In genomic region chr5:148590603-148591447, GRCm38 (mm10) we compare ENCODE assay signal across 20 mouse cellular contexts. TPM values are rescaled to one million over a fixed set of nuclear protein-coding genes. Genes with fewer than 3 reads are reported as not detected.
A peak's percentile ranks its signal among the peaks of the same experiment; 100 is the strongest.
DNase-seq lines count a peak whose midpoint lies in the region; ATAC-seq and TF ChIP-seq lines count a peak whose summit lies in the region.
"Had no signal": no experiment of that assay in that cellular context is flagged by ENCODE, and none has a peak within 500 bp of the region (broad histone marks: within the 10 kb centered on the region; RNA-seq: fewer than 3 reads in every experiment).

No protein-coding gene starts in this region.

- H3K27ac ChIP-seq in lung, embryonic 14.5 days (ENCODE audit: low read depth) = no peak overlapping the region
- no peak overlapping the region for H3K27ac ChIP-seq in lung, postnatal 0 days (ENCODE audit: low read length)
- H3K27ac ChIP-seq in limb, embryonic 11.5 days (replicated peaks; ENCODE audit: low read depth, low read length) = no peak overlapping the region
- H3K27ac ChIP-seq: forebrain, embryonic 13.5 days; macrophage; midbrain, embryonic 13.5 days had no signal

- no peaks in the 10 kb centered on the region for H3K27me3 ChIP-seq in lung, embryonic 14.5 days (ENCODE audit: insufficient read depth, low read length)
- H3K27me3 ChIP-seq in lung, postnatal 0 days (replicated peaks; ENCODE audit: insufficient read depth, low read length) = no peaks in the 10 kb centered on the region
- no peaks in the 10 kb centered on the region for H3K27me3 ChIP-seq in limb, embryonic 11.5 days (ENCODE audit: control insufficient read depth, insufficient read depth, low read length)
- H3K27me3 ChIP-seq: forebrain, embryonic 13.5 days had no signal

- ATAC-seq in lung, embryonic 14.5 days (ENCODE audit: insufficient read depth) = no peak
- no peak for ATAC-seq in lung, postnatal 0 days
- ATAC-seq in limb, embryonic 11.5 days (ENCODE audit: insufficient number of reproducible peaks, low FRiP score, low TSS enrichment, low read depth) = peak; percentile 55; the same call in 1 of the 2 replicates
- ATAC-seq: forebrain, embryonic 13.5 days; liver, postnatal 0 days; midbrain, embryonic 13.5 days had no signal

- no peak for TF ChIP-seq EP300 in lung, postnatal 0 days (IDR thresholded peaks at IDR 0.05)

- no peak overlapping the region for H3K9ac ChIP-seq in lung, embryonic 14.5 days
- no peak overlapping the region for H3K9ac ChIP-seq in lung, postnatal 0 days (replicated peaks; ENCODE audit: low read depth)
- no peak overlapping the region for H3K9ac ChIP-seq in limb, embryonic 11.5 days (ENCODE audit: low read length)
- H3K9ac ChIP-seq: forebrain, embryonic 13.5 days; heart, embryonic 12.5 days; liver, postnatal 0 days; midbrain, embryonic 13.5 days had no signal

- TF ChIP-seq CTCF in lung, embryonic 14.5 days (IDR thresholded peaks at IDR 0.05; ENCODE audit: low read depth) = no peak
- no peak for TF ChIP-seq CTCF in lung, postnatal 0 days (IDR thresholded peaks at IDR 0.05)

- H3K4me2 ChIP-seq in lung, embryonic 14.5 days = 0 out of 2 replicates have a peak overlapping the region, but pooled peaks have one; percentile 12
- no peak overlapping the region for H3K4me2 ChIP-seq in lung, postnatal 0 days (replicated peaks; ENCODE audit: low read depth, low read length)
- H3K4me2 ChIP-seq in limb, embryonic 11.5 days (ENCODE audit: low read depth, severe bottlenecking) = no peak overlapping the region
- H3K4me2 ChIP-seq: forebrain, embryonic 13.5 days; heart, embryonic 12.5 days; midbrain, embryonic 13.5 days had no signal

- WGBS in lung, embryonic 14.5 days = 47% methylated on average over 20 of the region's 20 CpGs
- 56% methylated on average over 19 of the region's 20 CpGs for WGBS in lung, postnatal 0 days
- 47% methylated on average over 19 of the region's 20 CpGs for WGBS in limb, embryonic 11.5 days

- DNase-seq in lung, embryonic 14.5 days = no peak
- no peak for DNase-seq in lung, postnatal 0 days (ENCODE audit: low spot score)
- DNase-seq in ES-CJ7 (ENCODE audit: low read depth, low spot score) = peak; percentile 59
- DNase-seq in embryo, embryonic 9.5 days (ENCODE audit: extremely low spot score) = peak; percentile 55
- peak; percentile 42 for DNase-seq in limb, embryonic 11.5 days (ENCODE audit: low spot score)
- DNase-seq in ovary, postnatal 10 days (ENCODE audit: low spot score) = no peak
- no peak for DNase-seq in gastrocnemius, postnatal 25 days
- no peak for DNase-seq in left cerebral cortex, adult 9 months (ENCODE audit: low spot score in 2 of 2)
- DNase-seq: adrenal gland, adult 8-10 months; cerebellum, adult 11-12 months; cerebellum, postnatal 36 days; heart, postnatal 36 days; kidney, postnatal 10 days; liver; liver, postnatal 0 days; thymus, adult 2 months had no signal

- H3K4me3 ChIP-seq in lung, embryonic 14.5 days (ENCODE audit: low read depth, low read length) = no peak overlapping the region
- no peak overlapping the region for H3K4me3 ChIP-seq in lung, postnatal 0 days (ENCODE audit: low read depth, low read length)
- no peak overlapping the region for H3K4me3 ChIP-seq in limb, embryonic 11.5 days (ENCODE audit: low read depth, low read length)
- H3K4me3 ChIP-seq: forebrain, embryonic 13.5 days; heart, embryonic 12.5 days; midbrain, embryonic 13.5 days had no signal

- no peaks in the 10 kb centered on the region for H3K4me1 ChIP-seq in lung, embryonic 14.5 days (ENCODE audit: insufficient read depth)
- no peaks in the 10 kb centered on the region for H3K4me1 ChIP-seq in lung, postnatal 0 days (ENCODE audit: insufficient read depth, low read depth, low read length)
- H3K4me1 ChIP-seq in limb, embryonic 11.5 days (ENCODE audit: control insufficient read depth, insufficient read depth, low read length) = peaks cover 16% of the 10 kb centered on the region

- H3K36me3 ChIP-seq in lung, embryonic 14.5 days (ENCODE audit: insufficient read depth) = no peaks in the 10 kb centered on the region
- H3K36me3 ChIP-seq in lung, postnatal 0 days (ENCODE audit: insufficient read depth, low read length) = no peaks in the 10 kb centered on the region
- no peaks in the 10 kb centered on the region for H3K36me3 ChIP-seq in limb, embryonic 11.5 days (ENCODE audit: control insufficient read depth, insufficient read depth, low read length)
- H3K36me3 ChIP-seq: heart, embryonic 12.5 days; midbrain, embryonic 13.5 days had no signal

- no peaks in the 10 kb centered on the region for H3K9me3 ChIP-seq in lung, embryonic 14.5 days (ENCODE audit: low read depth, low read length)
- no peaks in the 10 kb centered on the region for H3K9me3 ChIP-seq in lung, postnatal 0 days (ENCODE audit: low read length)
- no peaks in the 10 kb centered on the region for H3K9me3 ChIP-seq in limb, embryonic 11.5 days (ENCODE audit: control insufficient read depth, low read length)
- H3K9me3 ChIP-seq: forebrain, embryonic 13.5 days; heart, embryonic 12.5 days; midbrain, embryonic 13.5 days had no signal

RNA-seq across cellular contexts. Expression of gene Ubl3, which starts 38.2 kb away (rescaled TPM):
- polyA plus RNA-seq in lung, embryonic 14.5 days (2014; fragmentation: Nextera tagmentation; extraction: Ambion mirVana) = 86.3 and 89.0 TPM in 2 replicates
- polyA plus RNA-seq in lung, postnatal 0 days (2015; fragmentation: Nextera tagmentation; extraction: Ambion mirVana) = 161 and 165 TPM in 2 replicates
- 50.6 and 51.3 TPM in 2 replicates for polyA plus RNA-seq in limb, embryonic 11.5 days (2014; fragmentation: Nextera tagmentation; extraction: Ambion mirVana)
- 100 to 1,000 TPM; 102 to 104 TPM for total RNA-seq in gastrocnemius, postnatal 25 days (2021)

Comparison
In these comparisons a context has a peak if more than half of its experiments do, and no peak if none do; other contexts are left out.
1. DNase-seq: peak in ES-CJ7 (single experiment), embryo, embryonic 9.5 days (single experiment) and limb, embryonic 11.5 days (single experiment); none in lung, embryonic 14.5 days (single experiment), lung, postnatal 0 days (single experiment), ovary, postnatal 10 days (single experiment), gastrocnemius, postnatal 25 days (single experiment) and left cerebral cortex, adult 9 months (0 of 2).